Mouse (Mus musculus) lung, postnatal 0 days (tissue): Measurements from ENCODE around the gene Erbb2. TPM values are rescaled to one million over a fixed set of nuclear protein-coding genes. Genes with fewer than 3 reads are reported as not detected.

ENCODE experiments used
- ATAC-seq: fragments of 200-750 bp; cut with Nextera tagmentation; 2 replicates; pipeline ENCODE4 v1.8.0; 2017; ENCODE audit warnings: moderate library complexity
- DNase-seq: peaks from one replicate; pipeline ENCODE4 v3.0.0-alpha.2; 2016; ENCODE audit warnings: low spot score
- H3K27ac ChIP-seq: fragments of 300-500 bp; sonication (generic); 2 replicates; pipeline ENCODE4 v1.5.1; 2014; ENCODE audit warnings: antibody characterized with exemption, mild to moderate bottlenecking, low read length, mixed read lengths
- H3K27me3 ChIP-seq: fragments of 300-500 bp; sonication (generic); replicated peaks from 2 replicates; pipeline ENCODE4 v1.6.1; 2014; ENCODE audit warnings: low read length, mixed read lengths; ENCODE audit not compliant: insufficient read depth
- H3K36me3 ChIP-seq: fragments of 300-500 bp; sonication (generic); 2 replicates; pipeline ENCODE4 v1.6.1; 2014; ENCODE audit warnings: low read length, mixed read lengths; ENCODE audit not compliant: insufficient read depth
- H3K4me1 ChIP-seq: fragments of 300-500 bp; sonication (generic); 2 replicates; pipeline ENCODE4 v1.6.1; 2014; ENCODE audit warnings: antibody characterized with exemption, low read depth, low read length, mixed read lengths; ENCODE audit not compliant: insufficient read depth
- H3K4me2 ChIP-seq: fragments of 300-500 bp; sonication (generic); replicated peaks from 2 replicates; pipeline ENCODE4 v1.6.1; 2014; ENCODE audit warnings: low read depth, mild to moderate bottlenecking, low read length, moderate library complexity, mixed read lengths
- H3K4me3 ChIP-seq: fragments of 300-500 bp; sonication (generic); 2 replicates; pipeline ENCODE4 v1.5.1; 2014; ENCODE audit warnings: low read depth, low read length
- H3K9ac ChIP-seq: fragments of 300-500 bp; sonication (generic); replicated peaks from 2 replicates; pipeline ENCODE4 v1.6.1; 2014; ENCODE audit warnings: low read depth, mild to moderate bottlenecking
- H3K9me3 ChIP-seq: fragments of 300-500 bp; sonication (generic); 2 replicates; pipeline ENCODE4 v1.6.1; 2016; ENCODE audit warnings: low read length, mixed read lengths
- CTCF ChIP-seq: IDR thresholded peaks from 2 replicates; pipeline ENCODE4 v1.5.1; 2016; ENCODE audit warnings: antibody characterized with exemption, mild to moderate bottlenecking
- EP300 ChIP-seq: IDR thresholded peaks from 2 replicates; pipeline ENCODE4 v1.6.1; 2016; ENCODE audit warnings: antibody characterized with exemption, mild to moderate bottlenecking, control low read depth
- WGBS: fragments of 180-500 bp; shearing (Covaris S2); extraction: QIAGEN DNeasy Blood & Tissue Kit; methylation state at CpG from one replicate; pipeline ENCODE4 v1.1.7; 2014; 5-methylcytosine and 5-hydroxymethylcytosine counted together
- polyA plus RNA-seq: library from polyadenylated mRNA; unstranded; fragments of >200 nt; fragmentation: Nextera tagmentation; extraction: Ambion mirVana; gene quantifications from 2 replicates; pipeline ENCODE4 v1.2.1, GENCODE M21; 2015

Erbb2 gene
- polyA plus RNA-seq, 1 experiment from 2014 or later, result 21.2 TPM

DNA sequence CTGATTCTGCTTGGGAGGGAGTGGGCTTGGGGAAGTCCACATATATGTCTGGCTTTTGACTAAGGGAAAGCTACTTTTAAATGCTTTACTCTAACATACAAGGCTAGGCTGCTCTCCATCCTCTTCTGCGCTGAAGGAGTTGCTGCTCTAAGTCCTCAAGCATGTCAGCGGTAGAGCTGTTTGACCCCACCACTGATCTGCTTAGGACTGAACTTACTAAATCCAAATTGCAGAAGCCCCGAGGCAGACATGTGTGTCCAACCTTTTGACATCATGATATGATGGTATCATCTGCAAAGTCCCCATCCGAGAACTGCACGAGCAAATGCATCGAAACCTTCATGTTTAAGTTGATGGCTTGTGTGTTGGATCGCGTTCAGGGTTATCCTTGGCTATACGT lies 47.6 kb downstream of the Erbb2 start:
- 0 out of 2 replicates have a peak, but pooled peaks cover 6% of the 10 kb centered on the region for H3K27me3 ChIP-seq
- TF ChIP-seq CTCF (no peak), EP300 (no peak)

DNA sequence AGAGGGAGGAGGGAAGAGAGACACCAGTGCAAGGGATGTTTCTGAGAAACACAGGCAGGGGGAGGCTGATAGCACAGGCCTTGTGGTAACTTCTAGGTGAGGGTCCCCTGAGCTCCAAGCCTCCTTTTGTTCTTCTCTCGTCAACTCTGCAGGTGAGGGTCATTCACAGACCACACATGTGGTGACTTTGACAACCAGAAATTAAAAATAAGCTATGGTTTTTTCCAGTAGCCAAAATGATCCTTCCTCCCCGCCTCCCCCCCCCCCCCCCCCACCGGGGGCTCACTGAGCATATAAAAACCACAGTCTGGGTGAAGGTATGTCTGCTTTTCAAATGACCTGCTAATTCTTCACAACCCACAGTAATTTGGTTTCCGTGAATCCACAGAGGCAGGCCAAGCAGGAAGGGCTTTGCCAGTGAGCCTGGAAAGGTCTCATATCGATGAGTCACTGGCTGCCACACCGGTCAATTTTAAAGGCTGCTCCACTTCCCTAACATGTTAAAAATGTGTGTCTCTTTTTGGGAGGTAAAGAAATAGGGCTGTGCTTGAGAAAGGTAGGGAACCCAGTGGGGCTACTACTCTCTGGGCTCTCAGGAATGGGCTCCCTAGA lies 48.9 kb downstream of the Erbb2 start:
- H3K4me3 ChIP-seq, result no peak overlapping the region
- TF ChIP-seq EP300 (no peak), CTCF (no peak)
- no peaks in the 10 kb centered on the region for H3K9me3 ChIP-seq
- DNase-seq, result peak; percentile 46
- no peak overlapping the region for H3K27ac ChIP-seq
- no peak for ATAC-seq
- H3K36me3 ChIP-seq, result no peaks in the 10 kb centered on the region
- H3K9ac ChIP-seq, result no peak overlapping the region
- peaks cover 6% of the 10 kb centered on the region for H3K4me1 ChIP-seq
- H3K27me3 ChIP-seq, result 0 out of 2 replicates have a peak, but pooled peaks cover 6% of the 10 kb centered on the region
- H3K4me2 ChIP-seq, result no peak overlapping the region
- 41% methylated on average over 6 of the region's 6 CpGs for WGBS

More for the DNA sequence above, 47.6 kb downstream of the Erbb2 start:
- H3K9ac ChIP-seq, result no peak overlapping the region
- ATAC-seq (no peak), DNase-seq (no peak)
- H3K27ac ChIP-seq, result no peak overlapping the region
- no peaks in the 10 kb centered on the region for H3K9me3 ChIP-seq
- H3K36me3 ChIP-seq, result no peaks in the 10 kb centered on the region
- peaks cover 6% of the 10 kb centered on the region for H3K4me1 ChIP-seq
- no peak overlapping the region for H3K4me3 ChIP-seq
- H3K4me2 ChIP-seq, result no peak overlapping the region
- WGBS, result 75% methylated on average over 9 of the region's 9 CpGs

DNA sequence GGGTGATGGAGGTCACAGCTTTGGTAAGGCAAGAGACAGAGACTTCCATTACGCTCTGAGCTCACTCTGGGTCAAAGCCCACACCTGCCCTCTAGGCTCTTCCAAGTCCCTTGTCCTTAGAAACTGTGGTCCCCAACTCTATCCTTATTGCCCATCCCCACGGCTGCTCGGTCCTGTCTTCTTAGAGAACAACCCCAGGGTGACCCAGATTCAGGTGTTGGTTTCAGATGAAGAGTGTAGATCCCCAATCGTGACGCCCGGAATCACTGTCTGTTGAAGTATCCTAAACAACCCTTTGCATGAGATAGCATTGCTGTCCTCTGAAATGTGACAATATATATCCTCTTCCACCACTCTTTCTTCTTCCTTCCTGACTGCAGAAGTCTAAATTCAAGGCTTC lies 50.0 kb downstream of the Erbb2 start:
- H3K27me3 ChIP-seq, result 0 out of 2 replicates have a peak, but pooled peaks cover 6% of the 10 kb centered on the region
- H3K9me3 ChIP-seq, result no peaks in the 10 kb centered on the region
- 84% methylated on average over 6 of the region's 6 CpGs for WGBS
- DNase-seq (no peak), ATAC-seq (no peak)
- H3K4me3 ChIP-seq, result no peak overlapping the region
- no peak overlapping the region for H3K9ac ChIP-seq
- no peak overlapping the region for H3K27ac ChIP-seq
- H3K4me1 ChIP-seq, result peaks cover 6% of the 10 kb centered on the region; the same call in 1 of the 2 replicates
- H3K36me3 ChIP-seq, result no peaks in the 10 kb centered on the region
- H3K4me2 ChIP-seq, result no peak overlapping the region
- TF ChIP-seq EP300, result no peak
- TF ChIP-seq CTCF, result no peak

DNA sequence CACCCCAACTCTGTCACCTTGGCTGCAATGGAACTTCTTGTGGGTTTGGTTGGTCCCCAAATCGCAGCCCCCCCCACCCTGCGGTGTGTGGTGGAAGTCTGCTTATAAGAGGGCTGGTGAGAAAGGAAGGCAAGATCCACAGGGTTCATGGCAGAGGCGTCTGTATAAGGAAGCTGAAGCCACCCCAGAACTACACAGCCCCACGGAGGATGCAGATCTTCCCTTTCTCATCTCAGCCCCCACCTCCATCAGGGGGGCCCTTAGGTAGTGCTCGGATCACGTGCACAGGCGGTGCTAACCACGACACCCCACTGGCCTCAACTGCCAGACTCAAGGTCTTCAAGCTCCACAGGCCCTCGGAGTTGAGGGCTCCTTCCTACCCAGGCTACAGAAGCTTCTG lies 51.6 kb downstream of the Erbb2 start:
- Histone ChIP-seq H3K36me3 (no peaks in the 10 kb centered on the region), H3K27me3 (no peaks in the 10 kb centered on the region), H3K9me3 (no peaks in the 10 kb centered on the region), H3K4me1 (no peaks in the 10 kb centered on the region), H3K4me3 (no peak overlapping the region), H3K27ac (no peak overlapping the region), H3K4me2 (no peak overlapping the region), H3K9ac (no peak overlapping the region)
- WGBS, result 81% methylated on average over 9 of the region's 9 CpGs
- no peak for DNase-seq
- TF ChIP-seq CTCF (no peak), EP300 (no peak)
- ATAC-seq, result no peak

GRCm38 (mm10) chr11:98464516-98464915 lies 52.2 kb downstream of the Erbb2 start:
- DNase-seq, result no peak
- 62% methylated on average over 6 of the region's 6 CpGs for WGBS
- Histone ChIP-seq H3K27ac (no peak overlapping the region), H3K4me3 (no peak overlapping the region), H3K36me3 (no peaks in the 10 kb centered on the region), H3K4me1 (no peaks in the 10 kb centered on the region), H3K9ac (no peak overlapping the region), H3K9me3 (no peaks in the 10 kb centered on the region), H3K4me2 (no peak overlapping the region), H3K27me3 (no peaks in the 10 kb centered on the region)
- TF ChIP-seq CTCF (no peak), EP300 (no peak)
- ATAC-seq, result no peak

DNA sequence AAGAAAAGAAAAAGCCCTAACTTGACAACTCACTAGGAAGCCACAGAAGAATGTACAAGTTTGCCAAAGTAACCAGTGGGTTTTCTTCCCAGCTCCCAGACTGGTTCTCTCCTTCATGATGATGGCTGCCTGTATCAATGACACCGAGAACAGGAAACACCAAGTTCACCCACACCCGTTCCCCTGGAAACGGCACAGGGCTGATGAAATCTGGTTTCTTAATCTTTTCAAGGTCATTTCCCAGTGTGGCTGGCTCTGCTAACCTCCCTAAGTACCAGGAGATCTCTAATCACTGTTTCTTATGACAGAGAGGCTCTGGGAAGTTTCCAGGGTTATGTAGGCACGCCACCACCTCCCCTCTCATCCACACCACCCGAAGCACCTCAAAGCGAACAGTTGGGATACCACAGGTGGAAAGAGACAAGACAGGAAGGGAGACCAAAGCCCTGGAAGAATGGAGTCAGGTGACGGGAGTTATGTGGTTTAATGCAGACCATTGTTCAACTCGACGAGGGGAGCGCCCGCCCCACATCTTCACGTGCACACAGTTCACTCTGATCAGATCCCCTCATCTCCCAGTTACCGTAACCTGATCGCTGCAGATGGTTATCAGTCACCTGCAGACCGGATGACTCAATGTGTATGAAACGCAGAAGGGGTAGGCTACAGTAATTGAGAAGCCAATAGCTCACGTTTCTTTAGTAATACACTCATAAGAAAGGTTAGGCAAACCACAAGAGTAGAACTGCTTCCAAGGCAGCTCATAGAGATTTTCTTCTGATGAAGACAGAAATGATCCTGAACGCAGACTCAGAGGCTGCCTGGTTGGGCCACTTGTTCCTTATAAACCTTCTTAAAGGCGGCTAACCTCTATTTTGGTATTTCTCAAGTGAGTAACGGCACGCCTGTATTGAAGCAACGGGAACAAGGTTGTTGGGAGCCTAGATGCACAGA lies 57.8 kb downstream of the Erbb2 start:
- Histone ChIP-seq H3K9me3 (no peaks in the 10 kb centered on the region), H3K4me2 (no peak overlapping the region), H3K27me3 (no peaks in the 10 kb centered on the region), H3K4me3 (no peak overlapping the region), H3K9ac (no peak overlapping the region), H3K27ac (no peak overlapping the region), H3K4me1 (no peaks in the 10 kb centered on the region), H3K36me3 (no peaks in the 10 kb centered on the region)
- DNase-seq (no peak), ATAC-seq (no peak)
- TF ChIP-seq EP300 (no peak), CTCF (no peak)
- WGBS, result 47% methylated on average over 22 of the region's 22 CpGs
